Mouse (Mus musculus) bone marrow, adult 2 months (tissue): ENCODE results near the gene Chst3. TPM values are rescaled to one million over a fixed set of nuclear protein-coding genes. Genes with fewer than 3 reads are reported as not detected.

ENCODE experiments used
- H3K27ac ChIP-seq: fragments of 200-500 bp; 2 replicates; pipeline ENCODE4 v1.5.1; 2012; ENCODE audit warnings: low read depth, mild to moderate bottlenecking, control low read depth, inconsistent platforms, low read length; ENCODE audit not compliant: control insufficient read depth, poor library complexity, insufficient read depth
- H3K4me1 ChIP-seq: fragments of 200-500 bp; 2 replicates; pipeline ENCODE4 v1.6.1; 2011; ENCODE audit warnings: low read length; ENCODE audit not compliant: control insufficient read depth, insufficient read depth
- H3K4me3 ChIP-seq: fragments of 200-500 bp; replicated peaks from 2 replicates; pipeline ENCODE3; 2011; ENCODE audit warnings: mild to moderate bottlenecking, low read depth, low read length, control low read depth; ENCODE audit not compliant: control insufficient read depth
- CTCF ChIP-seq: fragments of 200-500 bp; IDR thresholded peaks from 2 replicates; pipeline ENCODE4 v1.5.1; 2011; ENCODE audit warnings: low read length, control low read depth; ENCODE audit not compliant: control insufficient read depth, insufficient read depth
- POLR2A ChIP-seq: fragments of 200-500 bp; IDR thresholded peaks from 2 replicates; pipeline ENCODE4 v1.6.1; 2011; ENCODE audit warnings: low read depth, mild to moderate bottlenecking, control low read depth, low read length, borderline replicate concordance; ENCODE audit not compliant: control insufficient read depth
- WGBS: fragments of 180-500 bp; shearing (Covaris S2); methylation state at CpG from one replicate; pipeline ENCODE4 v1.1.7; 2018; 5-methylcytosine and 5-hydroxymethylcytosine counted together
- polyA plus RNA-seq: library from polyadenylated mRNA; stranded (reverse); fragments of >200 nt; gene quantifications from 2 replicates; pipeline ENCODE4 v1.2.4, GENCODE M21; 2011; ENCODE audit warnings: low replicate concordance; ENCODE audit not compliant: missing spikeins, insufficient read depth, insufficient read length

Chst3 gene
- polyA plus RNA-seq, 1 experiment, result 16.5 TPM

DNA sequence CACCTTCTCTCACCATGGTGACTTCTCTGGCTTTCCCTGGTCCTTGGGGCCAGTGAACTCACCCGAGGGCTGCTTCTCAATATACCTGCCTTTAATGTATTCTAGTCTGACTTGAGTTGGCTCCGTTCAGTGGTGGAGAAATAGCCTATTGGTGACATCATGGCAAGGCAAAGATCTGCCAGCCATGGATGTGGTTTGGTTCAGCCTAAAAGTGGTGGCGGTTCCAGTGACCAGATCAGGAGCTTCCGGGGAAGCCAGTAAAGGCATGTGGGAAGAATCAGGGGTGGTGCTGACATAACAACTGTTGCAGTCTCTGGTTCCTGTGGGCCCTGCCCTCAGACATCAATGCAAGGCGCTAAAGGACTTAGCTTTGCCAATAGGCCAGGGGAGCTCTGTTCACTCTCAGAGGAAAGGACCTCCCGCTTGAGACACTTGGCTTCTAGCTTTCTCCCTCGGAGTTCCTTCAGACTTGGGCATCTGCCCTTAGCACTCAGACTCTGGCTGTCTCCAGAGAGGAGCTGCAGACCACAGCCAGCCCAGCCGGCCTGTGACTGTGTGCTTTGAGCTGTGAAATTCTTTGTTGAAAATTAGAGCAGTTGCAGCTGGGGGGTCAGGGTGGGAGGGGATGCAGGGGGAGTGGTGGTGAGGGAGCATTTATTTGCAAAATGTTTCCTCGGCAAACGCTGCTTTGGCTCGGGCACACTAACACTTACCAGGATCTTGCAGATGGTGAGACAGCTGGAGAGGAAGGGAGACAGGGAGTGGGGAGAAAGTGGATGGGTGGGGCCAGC is 6.3 kb downstream of the Chst3 start:
- TF ChIP-seq CTCF, result no peak
- no peak for TF ChIP-seq POLR2A
- H3K4me1 ChIP-seq, result no peaks in the 10 kb centered on the region; the same call in none of the 2 replicates
- H3K4me3 ChIP-seq, result no peak overlapping the region
- peak overlapping the region; percentile 40 for H3K27ac ChIP-seq
- 60% methylated on average over 11 of the region's 11 CpGs for WGBS

DNA sequence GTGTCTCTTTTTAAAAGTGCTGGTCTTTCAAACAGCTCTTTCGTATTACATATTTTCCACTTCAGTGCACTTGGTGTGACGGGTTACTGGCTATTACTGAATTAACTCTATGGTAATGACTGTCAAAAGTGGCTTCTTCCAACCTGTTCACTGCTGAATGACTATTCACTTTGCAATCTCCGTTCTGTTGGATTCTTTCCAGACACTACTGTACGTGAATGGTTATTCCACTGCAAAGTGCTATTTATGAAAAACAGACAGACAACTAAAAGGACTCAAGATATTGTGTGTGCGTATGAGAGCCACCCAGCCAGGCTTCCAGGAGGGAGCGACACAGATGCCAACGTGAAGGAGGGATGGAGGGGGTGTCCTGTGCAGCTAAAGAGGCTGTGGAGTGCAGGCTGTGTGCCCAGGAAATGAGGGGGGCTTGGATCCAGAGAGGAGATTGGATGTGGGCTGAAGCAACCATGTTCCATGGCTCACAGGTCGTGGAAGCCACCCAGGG is 7.5 kb downstream of the Chst3 start:
- no peak for TF ChIP-seq CTCF
- TF ChIP-seq POLR2A, result no peak
- 64% methylated on average over 8 of the region's 8 CpGs for WGBS
- Histone ChIP-seq H3K27ac (no peak overlapping the region), H3K4me1 (no peaks in the 10 kb centered on the region; the same call in none of the 2 replicates), H3K4me3 (no peak overlapping the region)

DNA sequence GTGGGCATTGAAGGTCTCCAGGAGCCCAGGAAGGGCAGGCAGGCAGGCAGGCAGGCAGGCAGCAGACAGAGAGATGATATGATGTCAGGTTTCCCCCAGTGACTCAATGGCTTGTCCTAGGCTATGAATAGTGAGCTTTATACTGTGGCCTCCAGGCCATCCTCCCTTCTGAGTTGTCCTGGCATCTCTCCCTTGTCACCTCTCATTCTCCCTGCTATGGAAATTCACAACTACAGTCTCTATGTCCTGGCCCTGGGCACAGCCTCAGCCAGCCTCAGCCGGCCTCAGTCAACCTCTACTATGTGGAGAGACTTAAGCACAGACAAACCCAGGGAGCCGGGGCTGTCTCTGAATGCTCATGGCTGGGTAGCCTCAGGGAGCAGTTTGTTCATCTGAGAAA is 8.6 kb downstream of the Chst3 start:
- no peaks in the 10 kb centered on the region; the same call in none of the 2 replicates for H3K4me1 ChIP-seq
- no peak overlapping the region for H3K4me3 ChIP-seq
- TF ChIP-seq CTCF (no peak), POLR2A (no peak)
- WGBS, result 87% methylated on average over 2 of the region's 2 CpGs
- no peak overlapping the region for H3K27ac ChIP-seq

DNA sequence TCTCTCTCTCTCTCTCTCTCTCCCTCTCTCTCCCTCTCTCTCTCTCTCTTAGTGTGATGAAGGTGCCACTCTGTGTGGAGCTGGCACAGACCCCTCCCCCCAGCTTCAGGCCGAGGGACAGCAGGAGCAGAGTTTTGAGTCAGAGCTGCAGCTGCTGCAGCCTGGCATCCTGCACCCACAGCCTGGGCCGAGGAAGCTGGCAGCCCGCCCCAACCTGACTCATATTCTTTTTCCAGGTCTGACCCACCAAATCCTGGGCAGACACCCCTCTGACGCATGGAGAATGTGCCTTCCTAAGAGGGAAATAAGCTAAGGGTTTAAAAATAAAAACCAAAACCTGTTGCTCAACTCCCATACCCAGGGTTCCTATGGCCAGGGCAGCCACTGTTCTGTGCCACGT is 9.8 kb downstream of the Chst3 start:
- no peak overlapping the region for H3K4me3 ChIP-seq

DNA sequence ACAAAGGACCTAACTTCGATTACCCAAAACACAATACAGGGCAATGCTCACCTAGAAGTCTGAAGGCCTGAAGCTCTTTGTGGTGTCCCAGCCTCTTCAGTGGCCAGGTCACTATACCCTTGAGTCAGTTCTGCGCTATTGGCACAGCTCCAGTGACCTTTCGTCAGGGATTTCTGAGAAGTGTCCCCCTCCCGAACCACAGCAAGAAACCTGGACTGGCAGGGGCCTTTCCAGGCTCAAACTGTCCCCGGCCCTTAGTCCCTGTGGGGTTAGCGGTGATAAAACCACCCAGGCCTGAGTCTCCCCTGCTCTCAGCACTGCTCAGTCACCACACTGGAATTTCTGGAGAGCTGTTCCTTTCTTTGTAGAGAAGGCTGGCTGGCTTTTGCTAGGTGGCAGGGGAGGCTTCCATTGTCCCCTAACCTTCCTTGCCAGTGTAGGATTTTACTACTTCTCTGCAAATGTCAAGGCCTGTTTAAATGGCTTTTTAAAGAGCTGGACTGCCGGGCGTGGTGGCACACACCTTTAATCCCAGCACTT is 11.8 kb downstream of the Chst3 start:
- Histone ChIP-seq H3K4me1 (no peaks in the 10 kb centered on the region; the same call in none of the 2 replicates), H3K27ac (no peak overlapping the region), H3K4me3 (no peak overlapping the region)
- 75% methylated on average over 8 of the region's 8 CpGs for WGBS
- TF ChIP-seq CTCF (no peak), POLR2A (no peak)

More for the DNA sequence above, 9.8 kb downstream of the Chst3 start:
- Histone ChIP-seq H3K27ac (no peak overlapping the region), H3K4me1 (no peaks in the 10 kb centered on the region; the same call in none of the 2 replicates)
- WGBS, result 21% methylated on average over 5 of the region's 5 CpGs
- TF ChIP-seq POLR2A (no peak), CTCF (no peak)

DNA sequence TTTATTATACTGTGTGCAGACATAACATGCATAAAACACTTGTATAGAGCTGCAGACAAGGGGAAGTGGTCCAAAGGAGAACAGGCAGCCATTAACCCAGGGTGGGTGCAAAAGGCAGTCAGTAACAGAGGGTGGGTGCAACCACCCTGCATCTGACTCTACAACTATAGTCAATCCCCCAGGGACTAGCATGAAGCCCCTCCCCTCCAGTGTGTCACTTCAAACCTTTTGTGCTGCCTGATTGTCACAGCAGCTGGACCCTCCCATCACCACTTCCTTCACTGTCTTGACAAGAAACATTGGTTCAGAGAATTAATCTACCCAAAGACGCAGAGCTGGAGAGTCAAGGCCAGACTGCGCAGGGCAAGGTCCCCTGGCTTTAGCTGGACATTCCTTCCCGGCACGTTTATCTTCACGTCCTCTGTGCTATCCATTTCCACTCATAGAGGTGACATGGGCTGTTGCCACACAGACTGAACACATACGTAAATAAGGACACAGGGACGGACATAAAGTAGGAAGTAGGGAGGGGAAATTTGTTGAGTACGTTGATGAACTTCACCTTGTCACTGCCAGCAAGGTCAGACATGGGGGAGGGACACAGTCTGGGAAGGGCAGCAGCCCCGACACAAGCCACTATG is 13.3 kb downstream of the Chst3 start:
- no peaks in the 10 kb centered on the region; the same call in 1 of the 2 replicates for H3K4me1 ChIP-seq
- H3K27ac ChIP-seq, result no peak overlapping the region; the same call in 1 of the 2 replicates
- TF ChIP-seq POLR2A (no peak), CTCF (no peak)
- WGBS, result 39% methylated on average over 9 of the region's 9 CpGs
- H3K4me3 ChIP-seq, result no peak overlapping the region

DNA sequence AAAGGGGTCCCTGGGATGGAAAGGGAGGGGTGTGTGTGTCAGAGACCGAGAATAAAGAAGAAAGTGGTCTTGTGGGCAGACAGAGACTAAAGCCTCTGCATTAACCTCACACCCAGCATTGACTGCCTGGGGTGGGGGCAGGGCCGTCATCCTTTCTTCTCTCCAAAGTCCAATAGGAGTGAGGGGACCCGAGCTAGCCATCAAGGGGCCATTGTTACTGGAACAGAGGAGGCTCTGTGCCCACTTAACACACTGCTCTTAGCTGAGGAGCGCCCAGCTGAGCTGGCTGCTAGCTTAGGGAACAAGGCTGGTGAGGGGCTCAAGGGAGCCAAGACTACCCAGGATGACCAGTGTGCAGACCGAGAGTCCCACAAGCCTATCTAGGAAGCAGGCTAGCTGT is 16.3 kb downstream of the Chst3 start:
- TF ChIP-seq CTCF (no peak), POLR2A (no peak)
- WGBS, result 56% methylated on average over 5 of the region's 5 CpGs
- Histone ChIP-seq H3K4me1 (no peaks in the 10 kb centered on the region), H3K4me3 (no peak overlapping the region), H3K27ac (no peak overlapping the region)

- TF ChIP-seq CTCF, result no peak
- no peak for TF ChIP-seq POLR2A
- Histone ChIP-seq H3K4me1 (no peaks in the 10 kb centered on the region), H3K27ac (no peak overlapping the region), H3K4me3 (no peak overlapping the region)
- 73% methylated on average over 6 of the region's 6 CpGs for WGBS
Measured at GRCm38 (mm10) chr10:60200996-60201395, 18.1 kb downstream of the Chst3 start.
